Mouse (Mus musculus) liver, postnatal 0 days (tissue): Measurements from ENCODE around the gene Phospho1. TPM values are rescaled to one million over a fixed set of nuclear protein-coding genes. Genes with fewer than 3 reads are reported as not detected.
A peak's percentile ranks its signal among the peaks of the same experiment; 100 is the strongest.

Experiments used
- ATAC-seq: fragments of 200-750 bp; cut with Nextera tagmentation; 2 replicates; pipeline ENCODE4 v1.8.0; 2017; ENCODE audit warnings: mild to moderate bottlenecking, moderate library complexity
- DNase-seq: peaks from one replicate; pipeline ENCODE4 v3.0.0-alpha.2; 2016
- H3K27ac ChIP-seq: fragments of 300-500 bp; sonication (generic); 2 replicates; pipeline ENCODE4 v1.5.1; 2014; ENCODE audit warnings: antibody characterized with exemption, moderate library complexity, mild to moderate bottlenecking, low read depth
- H3K27me3 ChIP-seq: fragments of 300-500 bp; sonication (generic); 2 replicates; pipeline ENCODE4 v1.6.1; 2014; ENCODE audit warnings: low read length, control low read depth, mixed read lengths; ENCODE audit not compliant: insufficient read depth
- H3K36me3 ChIP-seq: fragments of 300-500 bp; sonication (generic); replicated peaks from 2 replicates; pipeline ENCODE4 v1.6.1; 2014; ENCODE audit warnings: mild to moderate bottlenecking, control low read depth, low read length, moderate library complexity, mixed read lengths; ENCODE audit not compliant: insufficient read depth
- H3K4me1 ChIP-seq: fragments of 300-500 bp; sonication (generic); 2 replicates; pipeline ENCODE4 v1.6.1; 2014; ENCODE audit warnings: antibody characterized with exemption, mild to moderate bottlenecking, control low read depth; ENCODE audit not compliant: insufficient read depth
- H3K4me2 ChIP-seq: fragments of 300-500 bp; sonication (generic); 2 replicates; pipeline ENCODE4 v1.6.1; 2014; ENCODE audit warnings: low read depth, mild to moderate bottlenecking, low read length, moderate library complexity, mixed read lengths
- H3K4me3 ChIP-seq: fragments of 300-500 bp; sonication (generic); 2 replicates; pipeline ENCODE4 v1.5.1; 2014; ENCODE audit warnings: low read depth, low read length
- H3K9ac ChIP-seq: fragments of 300-500 bp; sonication (generic); replicated peaks from 2 replicates; pipeline ENCODE4 v1.6.1; 2014; ENCODE audit warnings: mild to moderate bottlenecking, moderate library complexity
- H3K9me3 ChIP-seq: fragments of 300-500 bp; sonication (generic); 2 replicates; pipeline ENCODE4 v1.6.1; 2016; ENCODE audit warnings: mild to moderate bottlenecking, control low read depth, low read length, mixed read lengths
- CTCF ChIP-seq: sonication (generic); IDR thresholded peaks from 2 replicates; pipeline ENCODE4 v1.5.1; 2016; ENCODE audit warnings: antibody characterized with exemption, low read depth
- EP300 ChIP-seq: IDR thresholded peaks from 2 replicates; pipeline ENCODE4 v1.6.1; 2016; ENCODE audit warnings: antibody characterized with exemption, low read depth, mild to moderate bottlenecking
- WGBS: fragments of 180-500 bp; shearing (Covaris S2); extraction: QIAGEN DNeasy Blood & Tissue Kit; methylation state at CpG from one replicate; pipeline ENCODE4 v1.1.7; 2014; ENCODE audit not compliant: insufficient replicate concordance; 5-methylcytosine and 5-hydroxymethylcytosine counted together
- polyA plus RNA-seq: library from polyadenylated mRNA; unstranded; fragments of >200 nt; fragmentation: Nextera tagmentation; extraction: Ambion mirVana; gene quantifications from 2 replicates; pipeline ENCODE4 v1.2.1, GENCODE M21; 2015

Gene Phospho1
- polyA plus RNA-seq, 1 experiment from 2014 or later, result 1.9 TPM

- peak overlapping the region; percentile 1; the same call in 1 of the 2 replicates for H3K9ac ChIP-seq
- ATAC-seq (no peak), DNase-seq (peak; percentile 23)
These were observed 9.4 kb downstream of the Phospho1 start for GRCm38 (mm10) chr11:95833631-95834142.

GRCm38 (mm10) chr11:95834143-95834667 is 9.9 kb downstream of the Phospho1 start:
- H3K4me1 ChIP-seq, result peaks cover 69% of the 10 kb centered on the region
- H3K27ac ChIP-seq, result peak overlapping the region; percentile 74
- H3K27me3 ChIP-seq, result peaks cover 45% of the 10 kb centered on the region
- no peaks in the 10 kb centered on the region for H3K9me3 ChIP-seq
- H3K9ac ChIP-seq, result peak overlapping the region; percentile 1; the same call in 1 of the 2 replicates
- H3K4me2 ChIP-seq, result peak overlapping the region; percentile 54
- TF ChIP-seq EP300 (no peak), CTCF (no peak)
- DNase-seq (peak; percentile 72), ATAC-seq (peak; percentile 52)
- no peak overlapping the region for H3K4me3 ChIP-seq
- peaks cover 5% of the 10 kb centered on the region; the same call in 1 of the 2 replicates for H3K36me3 ChIP-seq
- WGBS, result 4% methylated on average over 22 of the region's 22 CpGs

More at GRCm38 (mm10) chr11:95833631-95834142, 9.4 kb downstream of the Phospho1 start:
- Histone ChIP-seq H3K4me2 (peak overlapping the region; percentile 54), H3K4me1 (peaks cover 66% of the 10 kb centered on the region), H3K27ac (peak overlapping the region; percentile 74; the same call in 1 of the 2 replicates), H3K9me3 (no peaks in the 10 kb centered on the region), H3K27me3 (peaks cover 47% of the 10 kb centered on the region), H3K36me3 (peaks cover 5% of the 10 kb centered on the region; the same call in 1 of the 2 replicates), H3K4me3 (no peak overlapping the region)
- TF ChIP-seq CTCF (no peak), EP300 (no peak)
- 22% methylated on average over 17 of the region's 18 CpGs for WGBS

GRCm38 (mm10) chr11:95834742-95835710 is 10.7 kb downstream of the Phospho1 start:
- Histone ChIP-seq H3K9me3 (no peaks in the 10 kb centered on the region), H3K4me1 (peaks cover 69% of the 10 kb centered on the region), H3K9ac (no peak overlapping the region), H3K27ac (peak overlapping the region; percentile 74), H3K27me3 (peaks cover 36% of the 10 kb centered on the region), H3K4me2 (peak overlapping the region; percentile 54), H3K4me3 (no peak overlapping the region), H3K36me3 (peaks cover 5% of the 10 kb centered on the region; the same call in 1 of the 2 replicates)
- TF ChIP-seq EP300, result peak; percentile 76
- TF ChIP-seq CTCF, result no peak
- ATAC-seq (peak; percentile 48), DNase-seq (peak; percentile 55)
- WGBS, result 10% methylated on average over 15 of the region's 15 CpGs

GRCm38 (mm10) chr11:95835832-95836231 is 11.5 kb downstream of the Phospho1 start:
- Histone ChIP-seq H3K27me3 (peaks cover 28% of the 10 kb centered on the region), H3K36me3 (0 out of 2 replicates have a peak, but pooled peaks cover 5% of the 10 kb centered on the region), H3K4me3 (no peak overlapping the region), H3K9me3 (no peaks in the 10 kb centered on the region), H3K27ac (peak overlapping the region; percentile 74), H3K9ac (no peak overlapping the region), H3K4me1 (peaks cover 62% of the 10 kb centered on the region), H3K4me2 (peak overlapping the region; percentile 54)
- TF ChIP-seq CTCF, result no peak
- TF ChIP-seq EP300, result no peak
- 24% methylated on average over 6 of the region's 6 CpGs for whole genome bisulfite sequencing
- DNase-seq (no peak), ATAC-seq (no peak)

- DNase-seq (no peak), ATAC-seq (no peak)
- 66% methylated on average over 6 of the region's 6 CpGs for WGBS
- Histone ChIP-seq H3K27ac (no peak overlapping the region), H3K9ac (no peak overlapping the region), H3K4me2 (no peak overlapping the region), H3K9me3 (no peaks in the 10 kb centered on the region), H3K4me1 (peaks cover 56% of the 10 kb centered on the region), H3K36me3 (0 out of 2 replicates have a peak, but pooled peaks cover 5% of the 10 kb centered on the region), H3K27me3 (peaks cover 22% of the 10 kb centered on the region), H3K4me3 (no peak overlapping the region)
- TF ChIP-seq EP300, result no peak
- TF ChIP-seq CTCF, result no peak
These were observed 12.1 kb downstream of the Phospho1 start for GRCm38 (mm10) chr11:95836433-95836832.

- no peak within 1 kb of the TSS for H3K9ac ChIP-seq
- H3K27ac ChIP-seq, result 0 out of 2 replicates have a peak within 1 kb of the TSS, but pooled peaks have one; percentile 74
- TF ChIP-seq CTCF, result no peak
- no peak for TF ChIP-seq EP300
- ATAC-seq, result no peak
- H3K4me3 ChIP-seq, result no peak within 1 kb of the TSS
- H3K4me1 ChIP-seq, result peaks cover 57% of the 10 kb centered on the region
- H3K36me3 ChIP-seq, result 0 out of 2 replicates have a peak, but pooled peaks cover 4% of the 10 kb centered on the region
- H3K27me3 ChIP-seq, result peaks cover 16% of the 10 kb centered on the region
- peak; percentile 50 for DNase-seq
- no peaks in the 10 kb centered on the region for H3K9me3 ChIP-seq
- peak within 1 kb of the TSS; percentile 7; the same call in 1 of the 2 replicates for H3K4me2 ChIP-seq
- WGBS, result 67% methylated on average over 10 of the region's 10 CpGs
These were observed 12.8 kb downstream of the Phospho1 start, which contains the start of gene Gngt2 for GRCm38 (mm10) chr11:95837059-95837458. Gngt2 (plus strand) TSS chr11:95837216.
